Mouse (Mus musculus) E14TG2a.4 (cell line): ENCODE measurements around the gene Oxct2a.

Experiments used
- CTCF ChIP-seq: conservative IDR thresholded peaks from 2 replicates; pipeline ENCODE4 v1.5.1; 2014; ENCODE audit warnings: low read length
- NANOG ChIP-seq: IDR thresholded peaks from 2 replicates; pipeline ENCODE4 v1.6.1; 2014; ENCODE audit warnings: borderline replicate concordance, low read length, mixed read lengths
- POU5F1 ChIP-seq: IDR thresholded peaks from 2 replicates; pipeline ENCODE4 v1.6.1; 2014; ENCODE audit warnings: low read length, borderline replicate concordance

DNA sequence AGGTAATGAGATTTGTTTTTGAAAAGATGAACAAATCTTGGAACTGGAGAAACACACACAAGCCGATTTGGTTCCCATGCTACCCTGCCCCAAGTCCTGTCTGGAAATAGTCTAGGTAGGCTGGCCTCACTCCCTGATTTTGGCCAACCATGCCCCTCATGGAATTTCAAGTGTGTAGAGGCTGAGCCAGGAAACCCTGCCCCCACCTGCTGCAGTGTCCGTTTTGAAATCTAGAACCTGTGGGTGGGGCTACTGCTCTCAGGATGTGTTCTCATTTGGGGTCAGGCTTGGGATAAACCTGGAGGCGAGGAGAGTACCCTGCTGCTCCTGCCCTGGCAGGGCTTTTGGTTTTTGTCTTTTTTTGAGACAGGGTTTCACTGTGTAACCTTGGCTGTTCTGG, 15.1 kb downstream of the Oxct2a start:
- no peak for TF ChIP-seq POU5F1
- TF ChIP-seq CTCF: no peak
- TF ChIP-seq NANOG: no peak
